ENCODE assay signal across 38 mouse cellular contexts in the genomic region with DNA sequence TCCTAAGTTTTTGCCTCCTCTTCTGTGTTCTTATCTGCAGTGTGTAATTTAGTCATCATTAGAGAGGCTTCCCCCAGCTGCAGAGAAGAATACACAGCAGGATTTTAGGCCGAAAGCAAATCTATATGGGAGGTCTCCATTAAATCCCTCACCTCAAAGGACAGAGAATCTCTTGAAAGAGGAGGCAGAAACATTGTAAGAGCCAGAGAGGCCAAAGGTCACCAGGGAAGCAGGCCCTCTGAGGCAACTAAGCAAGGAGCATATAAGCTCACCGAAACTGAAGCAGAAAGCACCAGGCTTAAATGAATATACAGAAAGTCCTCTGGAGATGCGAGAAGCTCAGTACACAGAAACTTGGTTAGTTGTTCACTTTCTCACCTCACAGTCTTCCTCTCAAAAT. TPM values are rescaled to one million over a fixed set of nuclear protein-coding genes. Genes with fewer than 3 reads are reported as not detected.
DNase-seq lines count a peak whose midpoint lies in the region; ATAC-seq lines count a peak whose summit lies in the region.
"Had no signal": no experiment of that assay in that cellular context is flagged by ENCODE, and none has a peak within 500 bp of the region (broad histone marks: within the 10 kb centered on the region; RNA-seq: fewer than 3 reads in every experiment).

A gene (plus strand): TSS at position 301 of the 400 bp plus-strand sequence.

- 0 out of 2 replicates have a peak, but pooled peaks have one; percentile 12 for ATAC-seq in midbrain, embryonic 12.5 days (ENCODE audit: low FRiP score, low read depth)
- ATAC-seq in midbrain, embryonic 13.5 days: no peak
- no peak for ATAC-seq in granulocyte monocyte progenitor cell, adult 5-6 weeks (replicated peaks; ENCODE audit: poor library complexity, severe bottlenecking)
- ATAC-seq: CD4-positive, CD25-positive, alpha-beta regulatory T cell, adult 4 months; forebrain, postnatal 0 days; inflammation-experienced regulatory T-cells, adult 6 months had no signal

- H3K9ac ChIP-seq in midbrain, embryonic 12.5 days (replicated peaks): no peak within 1 kb of the TSS
- H3K9ac ChIP-seq in midbrain, embryonic 13.5 days (replicated peaks): no peak within 1 kb of the TSS
- H3K9ac ChIP-seq: embryonic facial prominence, embryonic 12.5 days; forebrain, postnatal 0 days; heart, embryonic 15.5 days; hindbrain, embryonic 14.5 days; kidney, embryonic 15.5 days; limb, embryonic 13.5 days; lung, embryonic 15.5 days; stomach, embryonic 15.5 days had no signal

- DNase-seq in embryo, embryonic 11 days: peak; percentile 42
- peak; percentile 14 for DNase-seq in forelimb bud, embryonic 11.5 days (ENCODE audit: low read depth, low spot score)
- no peak for DNase-seq in adrenal gland, postnatal 10 days
- no peak for DNase-seq in heart, postnatal 14 days
- DNase-seq: adrenal gland, postnatal 36 days; cerebellum, adult 9-10 months; cerebellum, postnatal 36 days; forebrain, postnatal 0 days; gastrocnemius, postnatal 14 days; heart, adult 11 months; heart, postnatal 36 days; kidney, adult 11 months; lung, postnatal 36 days; midbrain, embryonic 14.5 days; right cerebral cortex, postnatal 25 days; thymus, postnatal 14 days had no signal

- no peak within 1 kb of the TSS for H3K4me2 ChIP-seq in midbrain, embryonic 12.5 days (replicated peaks)
- no peak within 1 kb of the TSS for H3K4me2 ChIP-seq in midbrain, embryonic 13.5 days (replicated peaks)
- H3K4me2 ChIP-seq: embryonic facial prominence, embryonic 12.5 days; heart, embryonic 15.5 days; hindbrain, embryonic 14.5 days; kidney, embryonic 15.5 days; limb, embryonic 13.5 days; liver, embryonic 11.5 days; lung, embryonic 15.5 days; stomach, embryonic 15.5 days had no signal

- H3K36me3 ChIP-seq in midbrain, embryonic 12.5 days: no peaks in the 10 kb centered on the region
- no peaks in the 10 kb centered on the region for H3K36me3 ChIP-seq in midbrain, embryonic 13.5 days
- H3K36me3 ChIP-seq: embryonic facial prominence, embryonic 12.5 days; forebrain, embryonic 10.5 days; heart, embryonic 10.5 days; heart, embryonic 15.5 days; kidney, embryonic 15.5 days; limb, embryonic 13.5 days; lung, embryonic 15.5 days; stomach, embryonic 15.5 days had no signal

- no peaks in the 10 kb centered on the region for H3K27me3 ChIP-seq in midbrain, embryonic 12.5 days
- no peaks in the 10 kb centered on the region for H3K27me3 ChIP-seq in midbrain, embryonic 13.5 days
- H3K27me3 ChIP-seq: embryonic facial prominence, embryonic 12.5 days; heart, embryonic 15.5 days; kidney, embryonic 15.5 days; limb, embryonic 13.5 days; lung, embryonic 15.5 days; stomach, embryonic 15.5 days had no signal

- H3K27ac ChIP-seq in midbrain, embryonic 12.5 days (replicated peaks): no peak within 1 kb of the TSS
- H3K27ac ChIP-seq in midbrain, embryonic 13.5 days: no peak within 1 kb of the TSS
- H3K27ac ChIP-seq: embryonic facial prominence, embryonic 12.5 days; forebrain, embryonic 10.5 days; heart, embryonic 10.5 days; heart, embryonic 15.5 days; hindbrain, embryonic 14.5 days; kidney, embryonic 15.5 days; limb, embryonic 13.5 days; lung, embryonic 15.5 days; stomach, embryonic 15.5 days had no signal

- no peak within 1 kb of the TSS for H3K4me3 ChIP-seq in midbrain, embryonic 12.5 days
- no peak within 1 kb of the TSS for H3K4me3 ChIP-seq in midbrain, embryonic 13.5 days (replicated peaks)
- H3K4me3 ChIP-seq: embryonic facial prominence, embryonic 12.5 days; forebrain, embryonic 10.5 days; heart, embryonic 10.5 days; heart, embryonic 15.5 days; kidney, embryonic 15.5 days; limb, embryonic 13.5 days; lung, embryonic 15.5 days; stomach, embryonic 15.5 days had no signal

- no peaks in the 10 kb centered on the region for H3K4me1 ChIP-seq in midbrain, embryonic 12.5 days
- H3K4me1 ChIP-seq in midbrain, embryonic 13.5 days (replicated peaks): no peaks in the 10 kb centered on the region
- H3K4me1 ChIP-seq: embryonic facial prominence, embryonic 12.5 days; heart, embryonic 10.5 days; heart, embryonic 15.5 days; kidney, embryonic 15.5 days; limb, embryonic 13.5 days; lung, embryonic 15.5 days; stomach, embryonic 15.5 days had no signal

- H3K9me3 ChIP-seq in midbrain, embryonic 12.5 days: no peaks in the 10 kb centered on the region
- no peaks in the 10 kb centered on the region for H3K9me3 ChIP-seq in midbrain, embryonic 13.5 days
- H3K9me3 ChIP-seq: embryonic facial prominence, embryonic 12.5 days; forebrain, embryonic 10.5 days; heart, embryonic 10.5 days; heart, embryonic 15.5 days; kidney, embryonic 15.5 days; limb, embryonic 13.5 days; lung, embryonic 15.5 days; stomach, embryonic 15.5 days had no signal

- intact Hi-C loops in heart, postnatal 14 days (cut with DNase I): no loop called here

- 9% methylated on average over 3 of the region's 3 CpGs for WGBS in midbrain, embryonic 12.5 days
- WGBS in midbrain, embryonic 13.5 days: 10% methylated on average over 3 of the region's 3 CpGs

RNA-seq across cellular contexts. Expression of the gene that starts here (rescaled TPM):
- not detected in 2 replicates for polyA plus RNA-seq in midbrain, embryonic 12.5 days (2016; fragmentation: Nextera tagmentation; extraction: Ambion mirVana)
- polyA plus RNA-seq in midbrain, embryonic 13.5 days (2015; fragmentation: Nextera tagmentation; extraction: Ambion mirVana): 0.05 TPM in 1 of 2 replicates, not detected in the other
- not detected for total RNA-seq in adrenal gland, postnatal 10 days (2021)
- not detected for total RNA-seq in heart, postnatal 14 days (2021)
- total RNA-seq in granulocyte monocyte progenitor cell, adult 5-6 weeks (2014; fragmentation: Nextera tagmentation): not detected in 2 replicates
- total RNA-seq in granulocyte monocyte progenitor cell, adult 5-6 weeks (2017): not detected in 2 replicates
- total RNA-seq: adrenal gland, postnatal 36 days; forebrain, postnatal 0 days; gastrocnemius, postnatal 14 days; heart, postnatal 36 days; layer of hippocampus, adult 18-20 months; layer of hippocampus, postnatal 10 days; left cerebral cortex, adult 18-20 months; left cerebral cortex, postnatal 14 days; monocyte, adult 5-6 weeks had no signal
- polyA plus RNA-seq: CD4-positive, CD25-positive, alpha-beta regulatory T cell, adult 4 months; embryonic facial prominence, embryonic 12.5 days; forebrain, embryonic 10.5 days; forebrain, postnatal 0 days; heart, embryonic 10.5 days; heart, embryonic 15.5 days; hindbrain, embryonic 14.5 days; inflammation-experienced regulatory T-cells, adult 6 months; kidney, embryonic 15.5 days; limb, embryonic 13.5 days; liver, embryonic 11.5 days; liver, embryonic 16.5 days; lung, embryonic 15.5 days; neural tube, embryonic 14.5 days; stomach, embryonic 15.5 days had no signal

Comparison
In these comparisons a context has a peak if more than half of its experiments do, and no peak if none do; other contexts are left out.
1. Peak in ATAC-seq in midbrain, embryonic 12.5 days; RNA of the gene not detected or under 1 TPM.
2. DNase-seq: peak in embryo, embryonic 11 days (single experiment) and forelimb bud, embryonic 11.5 days (single experiment); none in adrenal gland, postnatal 10 days (single experiment) and heart, postnatal 14 days (0 of 2).